Mouse (Mus musculus): ENCODE data around the gene Olfr463. TPM values are rescaled to one million over a fixed set of nuclear protein-coding genes. Genes with fewer than 3 reads are reported as not detected.
A peak's percentile ranks its signal among the peaks of the same experiment; 100 is the strongest.
"Not testable (repeated sequence)": the region's sequence is repeated elsewhere in the genome, so short reads cannot be mapped to it uniquely, and the experiment has no call there.

The Olfr463 gene
- not detected for total RNA-seq (2021)

DNA sequence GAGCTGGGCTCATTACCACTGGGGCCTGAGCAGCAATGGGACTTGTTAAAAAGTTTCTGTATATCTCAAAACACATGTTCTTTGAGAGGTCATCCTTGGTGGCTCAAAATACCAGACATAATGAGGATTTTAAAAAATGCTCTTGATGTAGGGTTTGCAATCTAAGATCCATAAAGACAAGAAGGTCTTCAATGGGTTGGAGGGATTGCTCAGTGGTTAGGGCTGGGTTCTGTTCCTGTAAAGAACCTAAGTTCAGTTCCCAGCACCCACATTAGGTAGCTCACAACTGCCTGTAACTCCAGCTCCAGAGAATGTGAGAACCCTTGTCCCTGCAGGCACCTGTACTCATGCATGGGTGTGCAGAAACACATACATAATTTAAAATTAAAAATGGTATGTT is at the start of gene Olfr463:
Olfr463 (minus strand) TSS at position 101 of the 400 bp plus-strand sequence.
- no peak for DNase-seq (ENCODE audit: low spot score in 2 of 2)
- intact Hi-C loops (cut with DNase I): no loop called here

DNA sequence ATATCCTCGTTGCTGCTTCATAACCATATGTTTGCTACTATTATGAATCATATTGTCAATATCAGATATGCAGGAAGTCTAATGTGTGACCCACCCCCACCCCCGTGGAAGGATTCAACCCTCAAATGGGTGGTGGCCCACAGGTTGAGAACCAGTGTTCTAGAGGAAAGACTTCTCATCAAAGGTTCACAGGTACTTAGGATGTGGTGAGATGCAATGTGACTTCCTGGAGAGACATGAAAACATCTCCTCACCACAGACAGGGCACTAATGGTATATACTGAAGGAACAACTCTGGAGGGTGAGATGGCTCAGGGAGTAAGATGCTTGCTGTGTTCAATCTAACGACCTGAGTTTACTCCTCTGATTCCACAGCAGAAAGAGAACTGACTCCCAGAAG is 38.3 kb upstream of the Olfr463 start:
- no peak for DNase-seq (ENCODE audit: low spot score in 2 of 2)
- intact Hi-C loops (cut with DNase I): no loop called here

DNA sequence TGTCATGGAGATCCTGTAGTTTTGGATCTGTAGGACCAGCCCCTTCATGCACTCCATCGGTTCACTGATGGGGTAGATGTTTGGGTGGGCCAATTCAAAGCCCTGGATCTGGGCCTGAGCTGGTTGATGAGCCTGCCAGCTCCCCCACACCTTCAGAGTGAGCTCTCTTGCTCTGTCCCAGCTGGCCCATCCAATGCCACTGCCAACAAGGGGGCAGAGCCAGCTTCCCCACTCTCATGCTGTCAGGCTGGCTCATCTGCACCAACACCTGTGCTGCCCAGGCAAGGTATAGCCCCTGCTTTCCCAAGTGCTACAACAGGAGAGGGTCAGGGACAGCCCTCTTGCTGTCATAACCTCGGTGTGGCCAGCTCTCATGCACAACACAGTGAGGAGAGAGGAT is 36.5 kb upstream of the Olfr463 start:
- DNase-seq (ENCODE audit: low spot score in 2 of 2): no peak
- intact Hi-C loops (cut with DNase I): no loop called here

DNA sequence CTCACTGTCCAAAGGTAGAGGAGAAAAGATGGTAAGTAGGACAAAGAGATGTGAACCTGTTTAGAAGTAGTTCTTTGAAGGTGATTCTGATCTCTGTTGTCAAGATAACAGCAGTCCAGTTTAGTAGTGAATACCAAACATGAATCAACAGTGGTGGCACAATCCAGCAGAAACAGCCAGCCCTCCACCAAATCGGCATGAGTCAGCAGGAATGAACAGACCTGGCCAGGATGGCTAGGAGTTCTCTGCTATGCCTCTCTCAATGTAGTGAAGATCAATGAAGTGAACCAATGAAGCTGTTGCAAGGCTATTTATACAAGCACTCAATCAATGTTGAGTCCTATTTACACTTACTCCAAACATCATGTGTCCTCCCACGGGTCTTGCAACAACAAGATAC is 33.2 kb upstream of the Olfr463 start:
- intact Hi-C loops (cut with DNase I): no loop called here
- no peak for DNase-seq (ENCODE audit: low spot score in 2 of 2)

DNA sequence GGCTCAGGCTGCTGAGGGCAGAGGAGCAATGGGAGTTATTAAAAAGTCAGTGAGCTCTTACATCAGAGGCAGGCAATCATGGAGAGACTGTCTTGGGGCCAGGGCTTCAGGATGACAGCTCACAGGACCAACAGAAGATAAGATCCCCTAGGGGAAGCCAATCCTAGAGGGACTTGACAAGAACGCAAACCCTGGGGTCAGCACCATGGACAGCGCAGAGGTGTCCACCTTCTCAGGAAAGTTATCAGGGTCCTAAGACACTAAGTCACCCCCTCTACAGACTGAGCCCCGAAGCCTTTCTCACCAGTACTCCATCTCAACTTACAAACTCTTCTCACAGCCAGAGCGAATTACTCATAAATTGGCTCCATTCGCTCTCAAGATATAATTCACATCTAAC is 23.8 kb upstream of the Olfr463 start, which contains the start of gene Olfr464:
Olfr464 (minus strand) TSS at position 2 of the 400 bp plus-strand sequence.
- DNase-seq (ENCODE audit: low spot score in 2 of 2): no peak

DNA sequence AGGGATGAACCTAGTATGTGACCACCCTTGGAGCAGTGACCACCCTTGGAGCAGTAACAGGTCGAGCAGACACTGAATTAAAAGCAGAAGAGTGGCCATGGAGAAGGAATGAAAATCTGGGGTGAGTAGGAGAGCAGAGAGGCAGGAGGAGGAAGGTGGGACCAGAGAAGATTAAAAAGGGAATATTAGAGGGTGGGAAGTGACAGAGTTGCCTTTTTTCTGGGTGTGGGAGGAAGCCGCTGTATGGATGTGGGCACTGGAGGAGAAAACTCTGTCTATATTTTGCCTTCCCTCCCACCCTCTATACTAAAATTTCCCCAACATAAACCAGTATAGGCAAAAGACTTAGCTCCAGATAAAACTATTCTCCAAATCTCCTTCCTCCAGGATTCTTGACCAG is 23.1 kb upstream of the Olfr463 start:
- intact Hi-C loops (cut with DNase I): loop anchor here (2.0 kb wide), 1 partner anchor 158 kb away; no protein-coding TSS in a partner anchor
- DNase-seq (ENCODE audit: low spot score in 2 of 2): peak in 1 of 2 experiments; percentile 51

More for the DNA sequence above, 23.8 kb upstream of the Olfr463 start, which contains the start of gene Olfr464:
- intact Hi-C loops (cut with DNase I): loop anchor here (2.0 kb wide), 1 partner anchor 158 kb away; no protein-coding TSS in a partner anchor

DNA sequence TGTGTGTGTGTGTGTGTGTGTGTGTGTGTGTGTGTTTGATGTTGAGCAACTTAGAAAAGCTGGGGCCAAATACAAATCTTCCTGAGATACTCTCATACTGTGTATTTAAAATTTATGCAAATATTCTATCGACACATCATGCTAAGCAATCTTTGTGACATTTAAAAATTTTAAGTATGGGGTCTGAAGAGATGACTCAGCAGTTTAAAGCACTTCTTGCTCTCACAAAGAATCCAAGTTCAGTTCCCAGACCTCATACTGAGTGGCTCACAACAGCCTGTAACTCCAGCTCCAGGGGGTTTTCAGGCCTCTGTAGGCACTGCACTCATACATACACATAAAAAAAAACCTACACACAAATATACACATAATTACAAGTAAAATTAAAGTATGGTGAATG is 18.8 kb upstream of the Olfr463 start:
- intact Hi-C loops (cut with DNase I): no loop called here
- DNase-seq (ENCODE audit: low spot score in 2 of 2): no peak

DNA sequence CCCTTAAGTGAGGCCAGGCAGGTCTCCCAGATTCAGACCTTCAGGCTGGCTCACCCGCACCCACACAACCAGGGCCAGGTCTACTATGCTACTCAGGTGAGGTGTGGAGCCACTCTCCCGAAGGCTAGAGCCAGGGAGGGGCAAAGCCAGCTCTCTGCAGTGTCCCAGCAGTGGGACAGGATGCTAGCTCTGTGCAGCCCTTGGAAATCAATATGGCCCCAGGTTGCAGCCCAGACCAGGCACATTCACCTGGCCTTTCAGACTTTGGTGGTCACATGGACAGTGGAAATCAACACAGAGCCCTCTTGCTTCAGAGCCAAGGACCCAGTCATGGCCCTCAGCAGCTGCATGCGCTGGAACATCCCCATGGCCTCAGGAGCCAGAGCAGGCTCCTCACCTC is 7.1 kb upstream of the Olfr463 start:
- no peak for DNase-seq (ENCODE audit: low spot score in 2 of 2)
- intact Hi-C loops (cut with DNase I): no loop called here

DNA sequence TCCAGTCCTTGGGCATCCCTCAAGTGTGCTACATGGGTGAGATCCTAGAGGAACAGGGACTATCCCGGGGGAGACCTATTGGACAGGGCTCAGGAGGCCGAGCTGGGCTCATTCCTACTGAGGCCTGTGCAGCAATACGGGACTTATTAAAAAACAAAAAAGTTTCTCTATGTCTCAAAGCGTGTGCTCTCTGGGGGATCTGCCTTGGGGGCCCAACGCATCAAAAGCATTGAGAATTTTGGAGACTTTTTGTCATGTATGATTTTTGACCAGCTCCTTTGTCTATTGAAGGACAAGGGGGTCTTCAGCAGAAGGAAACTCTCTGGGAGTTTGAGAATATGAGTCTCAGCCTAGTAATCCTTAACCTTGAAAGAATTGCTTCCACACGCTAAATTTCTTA is 5.0 kb downstream of the Olfr463 start, which contains the start of gene Olfr462:
Olfr462 (minus strand) TSS at position 101 of the 400 bp plus-strand sequence.
- intact Hi-C loops (cut with DNase I): no loop called here
- no peak for DNase-seq (ENCODE audit: low spot score in 2 of 2)

DNA sequence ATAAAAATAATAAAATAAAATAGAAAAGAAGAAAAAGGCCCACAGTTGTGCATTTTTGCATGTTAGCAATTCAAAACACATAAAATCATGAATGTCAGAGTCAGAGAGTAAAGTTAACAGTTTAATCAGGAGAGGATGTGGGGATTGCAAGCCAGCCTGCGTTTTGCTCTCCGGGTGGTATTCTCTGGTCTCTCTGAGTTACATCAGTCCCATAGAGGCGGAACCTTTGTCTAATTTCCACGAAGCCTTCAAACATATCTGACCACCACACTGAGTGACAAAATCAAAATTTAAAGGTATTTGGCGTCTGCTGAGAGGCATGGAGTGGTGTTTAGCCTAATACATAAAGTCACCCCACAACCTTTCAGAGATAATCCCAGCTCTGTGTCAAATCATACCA is 12.3 kb downstream of the Olfr463 start:
- intact Hi-C loops (cut with DNase I): no loop called here
- DNase-seq (ENCODE audit: low spot score in 2 of 2): no peak

DNA sequence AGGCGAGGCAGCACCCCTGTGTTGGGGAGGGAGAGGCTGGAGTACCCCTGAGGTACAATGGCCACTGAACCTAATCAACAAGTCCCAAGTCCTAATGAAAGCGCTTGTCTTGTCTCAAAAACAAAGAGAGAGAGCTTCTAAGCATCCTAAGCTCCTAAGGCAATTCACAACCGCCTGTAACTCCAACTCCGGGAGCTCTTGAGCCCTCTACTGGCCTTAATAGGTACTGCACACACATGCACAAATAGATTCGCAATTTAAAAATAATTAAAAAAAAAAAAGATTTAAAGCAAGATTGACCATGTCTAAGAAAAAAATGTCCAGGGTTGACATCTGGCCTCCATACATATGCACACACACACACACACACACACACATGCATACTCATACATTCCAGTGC is 13.7 kb downstream of the Olfr463 start:
- intact Hi-C loops (cut with DNase I): no loop called here
- DNase-seq (ENCODE audit: low spot score in 2 of 2): no peak

DNA sequence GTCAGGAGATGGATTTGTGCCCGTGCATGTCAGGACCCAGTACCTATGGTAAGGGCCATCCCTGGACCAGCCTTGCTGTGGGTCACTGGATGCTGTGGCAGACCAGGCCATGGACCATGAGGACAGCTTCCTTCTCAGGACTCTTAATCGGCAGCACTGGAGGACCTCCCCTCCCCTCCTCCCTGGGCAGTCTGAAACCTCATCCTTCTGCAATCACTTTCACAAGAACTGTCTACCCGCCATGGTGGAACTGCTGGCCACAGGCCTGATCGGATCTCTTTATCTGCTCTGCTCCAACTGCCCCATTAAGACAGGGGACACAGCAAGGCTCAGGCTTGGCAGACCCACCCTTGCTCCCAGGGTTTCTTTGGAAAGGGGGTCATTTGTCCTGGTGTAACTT is 15.5 kb downstream of the Olfr463 start:
- intact Hi-C loops (cut with DNase I): no loop called here
- no peak for DNase-seq (ENCODE audit: low spot score in 2 of 2)

DNA sequence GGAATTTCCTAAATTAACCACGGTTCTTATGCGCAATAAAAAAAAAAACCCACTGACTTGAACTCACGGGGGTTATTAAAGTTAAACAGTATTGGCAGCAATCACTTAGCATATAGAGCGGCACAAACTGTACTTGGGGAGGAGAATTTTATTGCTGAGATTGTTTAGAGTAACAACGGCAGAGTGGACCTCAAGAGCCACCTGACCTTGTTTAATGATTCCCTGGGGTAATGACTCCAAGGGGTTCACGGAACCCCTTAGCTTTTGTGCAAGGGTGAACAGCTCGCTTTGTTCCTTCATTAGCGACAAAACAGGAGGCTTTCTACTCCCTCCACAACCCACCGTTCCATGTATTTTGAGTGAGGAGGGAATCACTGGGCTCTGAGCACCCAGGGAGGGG is 17.4 kb downstream of the Olfr463 start:
- no peak for DNase-seq (ENCODE audit: low spot score in 2 of 2)
- intact Hi-C loops (cut with DNase I): no loop called here

DNA sequence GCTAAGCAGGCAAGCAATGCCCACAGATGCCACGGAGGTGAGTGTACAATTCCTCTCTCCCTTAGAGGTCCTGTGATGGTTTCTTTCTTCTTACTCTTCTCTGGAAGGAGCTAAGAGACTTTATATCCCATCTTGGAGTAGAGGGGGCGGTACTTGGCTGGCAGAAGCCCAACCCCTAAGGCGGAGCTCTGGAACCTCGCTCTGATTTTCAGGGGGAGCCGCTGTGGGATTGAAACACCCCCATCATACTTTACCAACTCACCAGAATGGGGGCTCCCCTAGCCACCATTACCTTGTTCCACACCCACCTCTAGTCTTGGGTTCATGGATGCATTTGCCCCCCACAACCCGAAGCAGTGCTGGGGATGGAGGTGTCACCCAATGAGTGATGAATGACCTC is 21.8 kb downstream of the Olfr463 start, which contains the start of gene Epx:
Epx (minus strand) TSS at position 101 of the 400 bp plus-strand sequence.
- no peak for DNase-seq (ENCODE audit: low spot score in 2 of 2)
- intact Hi-C loops (cut with DNase I): no loop called here

DNA sequence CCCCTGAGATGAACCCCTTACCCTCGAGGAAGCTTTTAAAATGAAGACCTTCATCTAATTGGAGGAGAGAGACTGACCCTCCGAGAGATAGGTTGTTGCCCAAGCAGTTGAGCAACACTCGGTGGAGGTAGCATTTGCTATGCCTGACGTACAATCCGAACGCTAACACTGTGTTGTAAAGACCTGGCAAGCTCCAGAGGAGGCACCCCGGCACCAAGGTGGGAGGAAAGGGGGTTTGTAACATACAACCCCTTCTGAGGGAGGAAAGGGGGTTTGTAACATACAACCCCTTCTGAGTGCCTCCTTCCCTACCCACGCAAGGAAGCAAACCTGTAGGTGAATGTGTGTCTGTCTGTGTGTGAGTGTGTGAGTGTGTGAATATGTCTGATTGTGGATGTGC is 25.4 kb downstream of the Olfr463 start:
- DNase-seq (ENCODE audit: low spot score in 2 of 2): no peak
- intact Hi-C loops (cut with DNase I): no loop called here

DNA sequence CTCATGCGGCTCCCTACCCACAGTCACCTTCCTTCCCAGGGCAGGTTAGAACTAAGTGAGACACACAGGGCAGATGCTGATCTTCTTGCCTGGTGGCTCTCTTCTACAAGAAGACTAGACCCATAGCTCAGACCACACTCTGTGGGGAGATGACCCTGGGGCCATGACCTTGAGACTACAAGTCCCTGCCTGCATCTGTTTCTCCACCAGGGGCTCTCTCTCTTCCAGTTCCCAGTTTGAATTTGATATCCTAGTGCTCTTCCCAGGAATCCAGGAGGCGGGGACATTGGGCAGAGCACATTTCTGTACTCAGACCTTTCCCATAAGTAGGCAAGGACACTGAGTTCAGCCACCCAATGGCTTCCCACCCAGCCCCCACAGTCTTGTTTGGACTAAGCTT is 27.1 kb downstream of the Olfr463 start:
- DNase-seq (ENCODE audit: low spot score in 2 of 2): no peak
- intact Hi-C loops (cut with DNase I): no loop called here

DNA sequence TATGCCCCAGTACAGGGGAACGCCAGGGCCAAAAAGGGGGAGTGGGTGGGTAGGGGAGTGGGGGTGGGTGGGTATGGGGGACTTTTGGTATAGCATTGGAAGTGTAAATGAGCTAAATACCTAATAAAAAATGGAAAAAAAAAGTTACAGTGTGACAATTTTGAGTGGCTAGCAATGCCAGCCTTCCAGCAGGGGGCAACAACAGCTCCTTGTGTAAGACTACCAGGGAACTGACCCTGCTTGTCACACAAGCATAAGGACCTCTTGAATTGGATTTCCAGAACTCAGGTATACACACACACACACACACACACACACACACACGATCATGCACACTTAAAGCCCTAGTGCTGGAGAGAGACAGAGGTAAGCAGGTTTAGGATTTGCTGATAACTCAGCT is 30.3 kb downstream of the Olfr463 start:
- DNase-seq (ENCODE audit: low spot score in 2 of 2): not testable (repeated sequence)
- intact Hi-C loops (cut with DNase I): loop anchor here (5.0 kb wide), 1 partner anchor 80 kb away; no protein-coding TSS in a partner anchor

DNA sequence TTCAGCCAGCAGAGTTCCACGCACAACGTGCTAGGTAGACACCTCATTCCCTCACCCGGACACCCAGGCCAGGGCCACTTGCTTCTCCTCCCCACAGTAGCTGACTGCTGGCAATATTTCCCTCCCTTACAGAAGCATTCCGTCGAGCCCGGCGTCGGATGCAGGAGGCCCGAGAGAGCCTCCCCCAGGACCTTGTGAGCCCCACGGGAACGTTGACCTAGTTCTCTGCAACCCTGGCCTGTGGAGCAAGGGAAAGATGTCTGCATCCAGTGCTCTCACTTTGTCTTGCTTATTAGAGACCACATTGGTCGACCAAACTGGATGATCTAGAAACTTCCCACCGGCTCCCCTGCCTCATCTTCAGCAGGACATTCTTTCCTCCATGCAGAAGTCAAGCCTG is 34.4 kb downstream of the Olfr463 start:
- intact Hi-C loops (cut with DNase I): no loop called here

DNA sequence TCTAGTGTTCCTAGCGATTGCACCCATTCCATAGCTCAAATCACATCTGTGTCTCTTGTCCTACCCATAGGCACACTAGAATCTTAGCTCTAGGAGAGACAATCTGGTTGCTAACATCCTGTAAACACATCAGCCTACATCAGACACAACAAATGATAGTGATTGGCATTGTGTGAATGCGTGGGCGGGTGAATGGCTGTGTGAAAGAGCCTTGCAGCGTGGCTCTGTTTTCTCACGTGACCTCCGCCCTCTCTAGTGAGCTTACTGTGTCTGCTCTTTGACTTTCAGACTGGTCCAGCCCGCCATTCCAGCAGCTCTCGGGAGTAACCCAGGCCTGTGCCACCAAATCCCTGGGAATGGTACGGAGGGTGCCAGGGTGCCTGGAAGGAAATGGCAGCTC is 36.8 kb downstream of the Olfr463 start:
- no peak for DNase-seq (ENCODE audit: low spot score in 2 of 2)
- intact Hi-C loops (cut with DNase I): no loop called here

More for the DNA sequence above, 34.4 kb downstream of the Olfr463 start:
- DNase-seq (ENCODE audit: low spot score in 2 of 2): no peak

DNA sequence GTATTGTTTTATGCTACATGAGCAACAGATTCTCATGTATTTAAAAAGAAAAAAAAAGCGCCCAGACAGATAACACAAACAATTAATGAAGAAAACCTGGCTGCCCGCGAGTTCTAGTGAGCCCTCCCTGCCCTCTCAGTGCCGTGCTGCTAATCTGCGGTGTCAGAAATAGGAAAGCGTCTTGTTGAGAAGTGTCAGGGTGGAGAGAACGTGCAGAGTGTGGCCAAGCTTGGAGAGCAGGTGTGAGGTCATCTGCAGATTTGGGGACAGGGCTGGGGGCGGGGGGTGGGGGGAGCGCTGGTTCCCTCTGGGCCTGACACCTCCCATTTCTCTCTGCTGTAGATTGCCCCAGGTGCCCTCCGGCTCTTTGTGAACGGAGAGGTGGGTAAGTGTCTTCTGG is 37.9 kb downstream of the Olfr463 start:
- intact Hi-C loops (cut with DNase I): no loop called here
- no peak for DNase-seq (ENCODE audit: low spot score in 2 of 2)

DNA sequence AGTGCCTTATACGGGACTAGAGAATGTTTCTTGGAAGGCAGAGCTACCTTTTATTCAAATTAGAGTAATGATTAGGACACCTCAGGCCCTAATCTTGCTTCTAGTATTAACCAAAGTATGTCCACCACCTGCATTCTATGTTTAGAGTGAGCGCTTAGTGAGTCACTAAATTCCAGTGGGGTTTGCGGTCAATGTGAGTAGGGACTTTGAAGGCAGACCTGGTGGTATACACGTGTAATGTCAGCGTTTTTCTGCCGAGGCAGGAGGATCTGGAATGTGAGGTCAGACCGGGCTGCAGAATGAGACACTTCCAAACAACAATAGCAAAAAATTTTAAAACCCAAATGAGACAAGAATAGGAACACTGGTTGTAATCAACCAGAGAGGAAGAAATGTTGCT is 42.6 kb downstream of the Olfr463 start:
- no peak for DNase-seq (ENCODE audit: low spot score in 2 of 2)
- intact Hi-C loops (cut with DNase I): no loop called here

DNA sequence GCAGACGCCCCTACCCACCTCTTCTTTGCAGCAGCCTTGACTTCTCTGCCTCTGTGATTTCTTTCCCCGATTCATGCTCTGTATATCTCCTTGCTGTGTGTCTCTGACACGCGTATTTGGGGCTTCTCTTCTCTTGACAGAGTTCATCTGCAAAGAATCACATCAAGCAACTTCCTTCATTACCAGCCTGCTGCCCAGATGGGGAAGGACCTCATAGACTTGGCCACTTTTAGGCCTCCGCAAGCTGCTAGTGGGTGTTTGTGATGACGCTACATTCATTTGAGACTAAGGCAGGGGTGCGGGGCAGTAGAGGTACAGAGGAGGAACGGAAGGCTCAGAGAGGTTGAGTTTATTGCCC is 43.6 kb downstream of the Olfr463 start:
- peak; percentile 30 to 44 for DNase-seq (ENCODE audit: low spot score in 2 of 2)
- intact Hi-C loops (cut with DNase I): no loop called here
